Mouse (Mus musculus): ENCODE data around the gene Aldh9a1. TPM values are rescaled to one million over a fixed set of nuclear protein-coding genes. Genes with fewer than 3 reads are reported as not detected.
A peak's percentile ranks its signal among the peaks of the same experiment; 100 is the strongest.
"Not testable (repeated sequence)": the region's sequence is repeated elsewhere in the genome, so short reads cannot be mapped to it uniquely, and the experiment has no call there.

Aldh9a1 gene
- polyA plus RNA-seq, 1 experiment from 2014 or later: 63.4 TPM

- Histone ChIP-seq H3K4me2 (replicated peaks; ENCODE audit: low read depth, low read length) (no peak overlapping the region), H3K36me3 (ENCODE audit: insufficient read depth, low read length) (peaks cover 44% of the 10 kb centered on the region), H3K9me3 (ENCODE audit: low read length) (no peaks in the 10 kb centered on the region), H3K27me3 (ENCODE audit: insufficient read depth, low read length) (no peaks in the 10 kb centered on the region), H3K9ac (replicated peaks; ENCODE audit: low read length) (no peak overlapping the region), H3K4me1 (ENCODE audit: insufficient read depth, low read length) (no peaks in the 10 kb centered on the region), H3K4me3 (ENCODE audit: low read length) (no peak overlapping the region), H3K27ac (ENCODE audit: low read length) (no peak overlapping the region)
- 88% methylated on average over 6 of the region's 6 CpGs for whole genome bisulfite sequencing
- no peak for ATAC-seq (ENCODE audit: low FRiP score, low TSS enrichment)
These were observed 21.0 kb upstream of the Aldh9a1 start for GRCm38 (mm10) chr1:167328776-167329175.

GRCm38 (mm10) chr1:167331106-167331505 is 18.7 kb upstream of the Aldh9a1 start:
- H3K9ac ChIP-seq (replicated peaks; ENCODE audit: low read length): no peak overlapping the region
- 86% methylated on average over 8 of the region's 8 CpGs for WGBS

DNA sequence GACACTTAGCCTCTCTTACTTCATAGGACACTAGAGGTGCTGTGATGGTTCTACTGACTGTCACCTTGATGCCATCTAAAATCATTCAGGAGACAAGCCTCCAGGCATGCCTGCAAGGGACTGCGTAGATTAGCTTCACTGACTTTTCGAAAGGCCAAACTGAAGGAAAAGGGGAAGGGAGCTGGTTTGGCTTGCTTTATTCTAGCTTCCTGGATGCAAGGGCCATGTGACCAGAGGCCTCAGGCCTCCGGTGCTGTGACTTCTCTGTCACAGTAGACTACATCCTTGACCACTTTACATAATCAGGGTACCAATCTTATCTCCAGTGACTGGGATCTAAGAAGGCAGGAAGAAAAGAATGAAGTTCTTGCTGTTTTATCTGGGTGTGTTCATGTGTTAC is 13.4 kb upstream of the Aldh9a1 start:
- 81% methylated on average over 3 of the region's 3 CpGs for WGBS
- peaks cover 15% of the 10 kb centered on the region for H3K36me3 ChIP-seq (ENCODE audit: insufficient read depth, low read length)

More at GRCm38 (mm10) chr1:167331106-167331505, 18.7 kb upstream of the Aldh9a1 start:
- no peak overlapping the region for H3K27ac ChIP-seq (ENCODE audit: low read length)
- H3K4me1 ChIP-seq (ENCODE audit: insufficient read depth, low read length): no peaks in the 10 kb centered on the region
- H3K4me2 ChIP-seq (replicated peaks; ENCODE audit: low read depth, low read length): no peak overlapping the region
- no peaks in the 10 kb centered on the region for H3K27me3 ChIP-seq (ENCODE audit: insufficient read depth, low read length)
- no peaks in the 10 kb centered on the region for H3K9me3 ChIP-seq (ENCODE audit: low read length)
- no peak overlapping the region for H3K4me3 ChIP-seq (ENCODE audit: low read length)
- no peak for ATAC-seq (ENCODE audit: low FRiP score, low TSS enrichment)
- peaks cover 40% of the 10 kb centered on the region for H3K36me3 ChIP-seq (ENCODE audit: insufficient read depth, low read length)

GRCm38 (mm10) chr1:167337463-167338095 is 12.2 kb upstream of the Aldh9a1 start:
- no peak overlapping the region for H3K9ac ChIP-seq (replicated peaks; ENCODE audit: low read length)
- peak; percentile 55; the same call in 1 of the 2 replicates for ATAC-seq (ENCODE audit: low FRiP score, low TSS enrichment)
- no peak overlapping the region for H3K4me3 ChIP-seq (ENCODE audit: low read length)
- H3K36me3 ChIP-seq (ENCODE audit: insufficient read depth, low read length): peaks cover 5% of the 10 kb centered on the region; the same call in 1 of the 2 replicates
- no peaks in the 10 kb centered on the region for H3K4me1 ChIP-seq (ENCODE audit: insufficient read depth, low read length)
- WGBS: 21% methylated on average over 12 of the region's 12 CpGs
- no peak overlapping the region for H3K4me2 ChIP-seq (replicated peaks; ENCODE audit: low read depth, low read length)
- no peaks in the 10 kb centered on the region for H3K9me3 ChIP-seq (ENCODE audit: low read length)
- no peak overlapping the region for H3K27ac ChIP-seq (ENCODE audit: low read length)
- peaks cover 3% of the 10 kb centered on the region; the same call in 1 of the 2 replicates for H3K27me3 ChIP-seq (ENCODE audit: insufficient read depth, low read length)

More for the DNA sequence above, 13.4 kb upstream of the Aldh9a1 start:
- H3K4me3 ChIP-seq (ENCODE audit: low read length): no peak overlapping the region
- H3K27ac ChIP-seq (ENCODE audit: low read length): no peak overlapping the region
- H3K27me3 ChIP-seq (ENCODE audit: insufficient read depth, low read length): peaks cover 3% of the 10 kb centered on the region; the same call in 1 of the 2 replicates
- no peaks in the 10 kb centered on the region for H3K4me1 ChIP-seq (ENCODE audit: insufficient read depth, low read length)
- H3K9ac ChIP-seq (replicated peaks; ENCODE audit: low read length): no peak overlapping the region
- H3K9me3 ChIP-seq (ENCODE audit: low read length): no peaks in the 10 kb centered on the region
- no peak for ATAC-seq (ENCODE audit: low FRiP score, low TSS enrichment)
- H3K4me2 ChIP-seq (replicated peaks; ENCODE audit: low read depth, low read length): no peak overlapping the region

- Histone ChIP-seq H3K27me3 (ENCODE audit: insufficient read depth, low read length) (peaks cover 3% of the 10 kb centered on the region; the same call in 1 of the 2 replicates), H3K4me1 (ENCODE audit: insufficient read depth, low read length) (no peaks in the 10 kb centered on the region), H3K4me3 (ENCODE audit: low read length) (no peak overlapping the region), H3K27ac (ENCODE audit: low read length) (no peak overlapping the region), H3K9me3 (ENCODE audit: low read length) (no peaks in the 10 kb centered on the region), H3K4me2 (replicated peaks; ENCODE audit: low read depth, low read length) (no peak overlapping the region), H3K36me3 (ENCODE audit: insufficient read depth, low read length) (no peaks in the 10 kb centered on the region), H3K9ac (replicated peaks; ENCODE audit: low read length) (no peak overlapping the region)
- 69% methylated on average over 8 of the region's 9 CpGs for WGBS
- ATAC-seq (ENCODE audit: low FRiP score, low TSS enrichment): no peak
These were observed 10.5 kb upstream of the Aldh9a1 start for GRCm38 (mm10) chr1:167339177-167339781.

DNA sequence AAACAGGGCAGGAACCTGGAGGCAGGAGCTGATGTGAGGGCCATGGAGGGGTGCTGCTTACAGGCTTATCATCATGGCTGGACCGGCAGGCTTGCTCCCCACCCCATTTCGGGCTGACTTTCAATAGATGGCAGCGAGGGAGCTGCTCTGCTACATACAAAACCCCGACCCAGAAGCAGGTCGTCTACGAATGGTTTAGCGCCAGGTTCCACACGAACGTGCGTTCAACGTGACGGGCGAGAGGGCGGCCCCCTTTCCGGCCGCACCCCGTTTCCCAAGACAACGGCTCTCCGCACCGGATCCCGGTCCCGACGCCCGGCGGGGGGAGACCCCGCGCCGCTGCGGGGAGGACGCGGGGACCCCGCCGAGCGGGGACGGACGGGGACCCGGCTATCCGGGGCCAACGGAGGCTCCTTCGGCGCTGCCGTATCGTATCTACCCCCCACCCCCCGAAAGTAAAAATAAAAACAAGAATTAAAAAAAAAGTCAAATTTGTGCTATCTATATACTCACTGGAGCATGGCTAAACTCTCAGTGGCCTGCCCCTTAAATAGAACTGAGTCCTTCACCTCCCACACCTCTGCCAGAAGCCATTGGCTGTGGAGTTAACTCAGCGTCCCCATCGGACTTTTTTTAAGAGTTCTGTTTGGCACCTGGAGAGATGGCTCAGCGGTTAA is 9.5 kb upstream of the Aldh9a1 start:
- peak overlapping the region; percentile 73 for H3K4me2 ChIP-seq (replicated peaks; ENCODE audit: low read depth, low read length)
- peak overlapping the region; percentile 60 for H3K9ac ChIP-seq (replicated peaks; ENCODE audit: low read length)
- H3K9me3 ChIP-seq (ENCODE audit: low read length): no peaks in the 10 kb centered on the region
- WGBS: under 1% methylated on average over 47 of the region's 47 CpGs
- no peak; the same call in 1 of the 2 replicates for ATAC-seq (ENCODE audit: low FRiP score, low TSS enrichment)
- no peaks in the 10 kb centered on the region for H3K4me1 ChIP-seq (ENCODE audit: insufficient read depth, low read length)
- H3K27ac ChIP-seq (ENCODE audit: low read length): no peak overlapping the region
- H3K36me3 ChIP-seq (ENCODE audit: insufficient read depth, low read length): no peaks in the 10 kb centered on the region
- H3K4me3 ChIP-seq (ENCODE audit: low read length): peak overlapping the region; percentile 46
- H3K27me3 ChIP-seq (ENCODE audit: insufficient read depth, low read length): peaks cover 3% of the 10 kb centered on the region; the same call in 1 of the 2 replicates

- 0 out of 2 replicates have a peak, but pooled peaks have one; percentile 16 for ATAC-seq (ENCODE audit: low FRiP score, low TSS enrichment)
- 87% methylated on average over 3 of the region's 3 CpGs for WGBS
- Histone ChIP-seq H3K27ac (ENCODE audit: low read length) (no peak overlapping the region), H3K9ac (replicated peaks; ENCODE audit: low read length) (no peak overlapping the region), H3K4me1 (ENCODE audit: insufficient read depth, low read length) (no peaks in the 10 kb centered on the region), H3K4me2 (replicated peaks; ENCODE audit: low read depth, low read length) (peak overlapping the region; percentile 73), H3K27me3 (ENCODE audit: insufficient read depth, low read length) (peaks cover 3% of the 10 kb centered on the region; the same call in 1 of the 2 replicates), H3K4me3 (ENCODE audit: low read length) (no peak overlapping the region), H3K9me3 (ENCODE audit: low read length) (no peaks in the 10 kb centered on the region), H3K36me3 (ENCODE audit: insufficient read depth, low read length) (no peaks in the 10 kb centered on the region)
These were observed 8.8 kb upstream of the Aldh9a1 start for GRCm38 (mm10) chr1:167340910-167341528.

DNA sequence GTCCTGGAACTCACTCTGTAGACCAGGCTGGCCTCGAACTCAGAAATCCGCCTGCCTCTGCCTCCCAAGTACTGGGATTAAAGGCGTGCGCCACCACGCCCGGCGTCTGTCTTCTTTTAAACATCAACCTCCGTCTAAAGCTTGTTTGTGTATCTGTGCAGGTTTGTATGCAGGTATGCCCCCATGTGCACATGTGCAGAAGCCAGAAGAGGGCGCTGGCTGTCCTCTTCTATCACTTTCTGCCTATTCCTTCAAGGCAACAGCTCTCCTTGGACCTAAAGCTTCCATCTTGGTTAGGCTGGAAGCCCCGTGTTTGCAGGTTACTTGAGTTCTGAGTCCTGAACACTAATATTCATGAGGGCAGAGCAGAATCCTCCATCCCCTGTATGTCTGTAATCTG is 7.0 kb upstream of the Aldh9a1 start:
- WGBS: 87% methylated on average over 9 of the region's 10 CpGs
- Histone ChIP-seq H3K4me2 (replicated peaks; ENCODE audit: low read depth, low read length) (no peak overlapping the region), H3K9ac (replicated peaks; ENCODE audit: low read length) (no peak overlapping the region), H3K4me3 (ENCODE audit: low read length) (no peak overlapping the region), H3K27me3 (ENCODE audit: insufficient read depth, low read length) (peaks cover 3% of the 10 kb centered on the region; the same call in 1 of the 2 replicates), H3K36me3 (ENCODE audit: insufficient read depth, low read length) (no peaks in the 10 kb centered on the region), H3K4me1 (ENCODE audit: insufficient read depth, low read length) (no peaks in the 10 kb centered on the region), H3K27ac (ENCODE audit: low read length) (no peak overlapping the region), H3K9me3 (ENCODE audit: low read length) (no peaks in the 10 kb centered on the region)
- ATAC-seq (ENCODE audit: low FRiP score, low TSS enrichment): no peak

- H3K9ac ChIP-seq (replicated peaks; ENCODE audit: low read length); H3K36me3 ChIP-seq (ENCODE audit: insufficient read depth, low read length); H3K4me1 ChIP-seq (ENCODE audit: insufficient read depth, low read length); H3K9me3 ChIP-seq (ENCODE audit: low read length); H3K4me2 ChIP-seq (replicated peaks; ENCODE audit: low read depth, low read length); H3K27ac ChIP-seq (ENCODE audit: low read length); H3K4me3 ChIP-seq (ENCODE audit: low read length); ATAC-seq (ENCODE audit: low FRiP score, low TSS enrichment); H3K27me3 ChIP-seq (ENCODE audit: insufficient read depth, low read length): not testable (repeated sequence)
- WGBS: 79% methylated on average over 10 of the region's 10 CpGs
These were observed 3.7 kb upstream of the Aldh9a1 start for GRCm38 (mm10) chr1:167345994-167346520.

All from kidney, embryonic 16.5 days (tissue).